Mouse (Mus musculus): ENCODE data around the gene Sspo.

Sspo gene

DNA sequence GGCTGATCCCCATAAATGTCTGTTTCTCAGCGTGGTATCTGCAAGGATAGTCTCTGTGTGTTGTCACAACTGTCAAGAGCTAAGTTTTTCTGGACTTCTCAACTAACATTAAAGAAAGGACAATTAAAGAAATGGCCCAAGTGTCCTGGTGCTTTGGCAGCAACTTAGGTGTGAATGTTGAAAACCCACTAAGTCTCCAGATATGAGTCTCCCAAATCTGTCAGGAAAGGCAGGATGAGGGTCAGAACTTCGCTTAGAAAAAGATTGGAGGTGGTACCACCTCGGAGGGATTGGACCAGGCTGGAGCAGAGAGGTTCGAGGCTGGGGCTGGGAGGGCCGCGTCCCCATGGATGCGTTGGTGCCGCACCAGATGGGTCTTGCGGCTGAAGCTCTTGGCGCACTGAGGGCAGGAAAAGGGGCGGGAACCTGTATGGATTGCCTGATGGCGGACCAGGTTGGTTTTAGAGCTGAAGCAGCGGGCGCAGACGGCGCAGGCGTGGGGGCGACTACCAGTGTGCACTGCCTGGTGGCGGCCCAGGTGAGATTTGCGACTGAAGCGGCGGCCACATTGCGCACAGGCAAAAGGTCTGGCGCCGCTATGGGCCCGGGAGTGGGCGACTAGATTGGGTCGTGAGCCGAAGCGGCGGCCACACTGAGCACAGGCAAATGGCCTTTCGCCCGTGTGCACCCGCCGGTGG, 10.2 kb upstream of the Sspo start:
- no peak for DNase-seq

DNA sequence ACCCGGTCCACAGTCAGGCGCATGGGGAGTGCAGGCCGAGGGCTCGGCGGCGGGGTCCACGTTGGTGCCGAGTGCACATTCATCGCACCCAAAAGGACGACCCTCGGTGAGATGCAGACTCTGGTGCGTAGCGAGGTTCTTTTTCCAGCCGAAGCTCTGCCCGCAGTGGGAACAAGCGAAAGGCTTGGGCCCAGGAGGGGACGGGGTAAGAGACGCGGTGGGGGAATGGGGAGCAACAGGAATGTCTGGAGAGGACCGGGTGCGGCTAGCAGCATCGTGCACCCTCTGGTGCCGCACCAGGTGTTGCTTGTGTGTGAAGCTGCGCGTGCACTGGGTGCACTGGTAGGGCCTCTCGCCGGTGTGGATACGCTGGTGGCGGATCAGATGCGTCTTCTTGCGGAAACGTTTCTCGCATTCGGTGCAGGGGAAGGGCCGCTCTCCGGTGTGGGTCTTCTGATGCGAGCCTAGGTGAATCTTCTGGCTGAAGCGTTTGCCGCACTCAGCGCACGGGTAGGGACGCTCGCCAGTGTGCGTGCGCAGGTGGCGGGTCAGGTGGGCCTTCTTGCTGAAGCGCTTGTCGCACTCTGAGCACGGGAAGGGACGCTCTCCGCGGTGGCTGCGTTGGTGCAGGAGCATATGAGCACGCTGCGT, 9.4 kb upstream of the Sspo start:
- no peak for DNase-seq

DNA sequence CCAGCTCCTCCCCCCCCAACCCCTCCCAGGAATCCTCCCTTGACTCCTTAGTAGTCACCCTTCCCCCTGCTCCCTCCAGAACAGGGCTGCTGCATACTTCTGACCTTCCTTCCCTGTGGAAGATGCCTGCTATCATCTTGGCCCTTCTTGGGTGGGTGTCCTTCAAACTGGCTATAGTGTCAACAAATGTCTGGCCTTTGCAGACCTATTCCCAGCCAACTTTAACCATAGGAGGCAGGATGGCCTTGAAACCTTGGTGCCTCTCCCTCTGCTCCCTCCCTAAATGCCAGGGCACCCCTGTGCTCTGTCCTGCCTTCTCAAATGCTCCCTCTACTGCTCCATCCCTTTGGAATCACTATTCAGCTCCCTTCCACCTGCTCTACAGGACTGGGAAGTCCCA, 8.4 kb upstream of the Sspo start:
- DNase-seq = no peak

- no peak for DNase-seq
Measured at GRCm38 (mm10) chr6:48440306-48441014, 7.6 kb upstream of the Sspo start.

DNA sequence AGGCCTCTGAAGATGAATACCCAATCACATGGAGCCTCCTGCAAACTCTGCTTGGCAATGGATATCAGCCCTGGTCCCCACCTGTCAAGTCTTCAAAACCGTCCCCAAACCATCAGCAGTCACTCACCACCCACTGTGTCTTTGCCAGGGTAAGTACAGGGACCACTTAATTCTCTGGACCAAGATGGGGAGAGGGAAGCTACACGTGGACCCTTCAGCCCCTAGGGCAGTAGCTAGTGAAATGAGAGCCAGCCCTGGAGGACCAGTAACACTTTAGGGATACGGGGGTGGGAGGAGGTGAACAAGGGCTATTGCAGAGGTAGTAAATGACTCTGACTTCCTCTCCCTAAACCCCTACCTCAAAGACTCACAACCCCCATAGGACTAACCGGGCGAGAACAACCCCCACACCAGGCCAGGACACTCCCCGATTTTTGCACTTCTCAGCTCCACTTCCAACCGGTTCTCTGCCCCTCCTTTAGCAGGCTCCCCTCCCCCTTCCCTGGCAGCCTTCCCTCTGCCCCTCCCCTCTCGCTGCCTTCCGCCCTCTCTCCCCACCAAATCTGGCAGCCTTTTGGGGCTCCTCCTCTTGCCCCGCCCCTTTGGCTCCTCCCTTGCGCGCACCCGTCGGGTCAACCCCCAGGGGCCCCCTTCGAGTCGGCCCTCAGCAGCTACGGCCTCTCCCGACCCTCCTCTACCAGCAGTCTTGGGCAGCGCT, 4.3 kb upstream of the Sspo start:
- DNase-seq = peak; percentile 87 to 91

DNA sequence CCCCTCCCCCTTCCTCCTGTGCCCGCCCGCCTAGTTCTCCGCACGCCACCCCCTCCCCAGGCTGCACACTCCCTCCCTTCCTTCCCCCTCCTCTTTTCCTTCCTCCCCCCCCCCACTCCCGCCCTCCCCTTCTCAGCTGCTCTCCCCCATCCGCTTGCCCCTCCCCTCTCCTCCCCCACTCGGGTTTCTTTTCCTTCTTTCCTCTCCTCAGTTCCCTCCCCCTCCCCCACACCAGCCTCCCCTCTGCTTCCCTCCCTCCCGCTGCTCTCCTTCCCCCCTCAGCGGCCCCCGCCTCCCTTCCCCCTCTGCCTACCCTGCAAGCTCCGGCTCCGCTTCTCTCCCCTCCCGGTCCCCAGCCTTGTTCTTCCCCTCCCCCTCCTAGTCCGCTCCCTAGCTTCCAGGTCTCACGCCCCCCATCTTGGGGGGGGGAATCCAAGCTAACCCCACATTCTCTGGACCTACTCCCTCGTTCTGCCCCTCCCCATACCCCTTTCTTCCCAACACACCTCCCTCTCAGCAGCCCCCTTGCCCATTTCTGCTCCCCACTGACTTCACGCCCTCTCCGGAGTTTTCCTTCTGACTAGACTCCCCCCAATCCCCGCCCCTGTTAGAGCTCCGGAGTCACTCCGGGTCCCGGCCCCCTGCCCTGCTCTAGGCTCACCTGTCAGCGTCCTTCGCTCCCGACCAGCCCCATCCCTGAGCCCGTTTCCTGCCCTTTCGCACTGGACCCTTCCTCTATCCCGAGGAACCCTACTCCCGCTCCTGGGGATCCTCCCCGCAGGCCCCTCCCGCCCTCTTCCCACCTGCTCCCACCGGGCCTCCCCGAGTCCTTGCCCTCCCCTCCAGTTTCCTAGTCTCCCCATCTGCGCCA, 3.5 kb upstream of the Sspo start:
- peak; percentile 64 to 69 for DNase-seq

DNA sequence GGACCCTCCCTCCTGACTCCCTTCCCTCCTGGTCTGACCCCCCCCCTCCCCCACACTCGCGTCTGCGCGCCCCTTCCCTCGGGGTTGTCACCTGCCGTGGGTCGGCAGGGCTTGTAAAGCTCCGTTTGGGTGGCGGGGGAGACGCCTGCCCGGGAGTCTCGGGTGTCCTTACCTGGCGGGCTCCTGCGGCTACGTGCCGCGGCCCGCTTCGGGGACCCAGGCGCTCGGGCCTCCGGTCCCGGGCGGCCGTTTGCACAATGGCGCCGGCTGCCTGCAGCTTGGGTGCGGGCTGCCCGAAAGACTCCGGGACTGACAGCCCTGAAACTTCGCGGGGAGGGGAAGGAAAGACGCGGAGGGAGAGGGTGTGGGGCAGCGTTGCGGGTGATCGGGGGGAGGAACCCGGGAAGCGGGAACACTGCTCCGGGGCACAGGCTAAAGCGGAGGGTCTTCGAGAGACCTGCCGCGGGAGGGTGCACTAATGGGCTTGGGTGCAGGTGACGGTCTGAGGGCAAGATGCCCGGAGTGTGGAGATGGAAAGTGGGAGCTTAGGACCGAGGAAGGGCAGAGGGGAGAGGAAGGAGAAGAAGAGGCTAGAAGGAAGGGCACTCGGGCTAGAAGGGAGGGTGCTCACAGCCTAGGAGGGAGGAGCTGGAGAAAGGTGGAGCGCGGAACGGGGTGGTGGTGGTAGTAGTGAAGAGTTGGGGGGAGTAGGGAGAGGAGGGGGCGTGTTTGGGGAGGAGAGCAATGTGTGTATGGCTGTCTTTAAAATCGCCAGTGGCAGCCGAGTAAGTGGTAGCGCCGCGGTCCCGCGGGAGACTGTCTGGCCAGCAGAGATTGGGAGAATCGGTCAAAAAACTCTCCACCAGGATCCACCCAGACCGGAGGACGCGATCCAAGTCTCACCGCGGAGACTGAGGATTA, 2.6 kb upstream of the Sspo start, which contains the start of gene Zfp467:
Zfp467 (minus strand) TSS at position 645 of the 921 bp plus-strand sequence.
- peak; percentile 71 to 73 for DNase-seq

GRCm38 (mm10) chr6:48446256-48446655, 1.8 kb upstream of the Sspo start:
- no peak for DNase-seq

DNA sequence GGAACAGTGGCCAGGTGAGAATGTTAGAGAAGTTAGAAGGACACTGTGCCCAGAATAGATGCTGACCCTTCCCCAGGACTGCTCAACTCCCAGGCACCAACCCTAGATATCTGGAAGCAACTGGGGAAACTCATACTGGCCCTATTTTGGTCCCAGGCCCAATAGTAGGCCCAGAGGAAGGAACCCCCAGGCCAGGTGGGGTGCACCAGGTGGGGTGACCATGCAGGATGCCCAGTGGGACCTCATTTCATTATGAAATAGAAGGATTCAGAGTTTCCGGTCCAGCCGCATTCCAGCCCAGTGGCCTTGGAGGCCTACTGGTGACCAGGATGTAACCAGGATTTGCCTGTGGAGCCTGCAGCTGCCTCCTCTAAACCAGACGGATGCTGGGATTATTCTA, 1.1 kb upstream of the Sspo start:
- no peak for DNase-seq

GRCm38 (mm10) chr6:48448527-48448926, 498 bp downstream of the Sspo start:
- no peak for DNase-seq

DNA sequence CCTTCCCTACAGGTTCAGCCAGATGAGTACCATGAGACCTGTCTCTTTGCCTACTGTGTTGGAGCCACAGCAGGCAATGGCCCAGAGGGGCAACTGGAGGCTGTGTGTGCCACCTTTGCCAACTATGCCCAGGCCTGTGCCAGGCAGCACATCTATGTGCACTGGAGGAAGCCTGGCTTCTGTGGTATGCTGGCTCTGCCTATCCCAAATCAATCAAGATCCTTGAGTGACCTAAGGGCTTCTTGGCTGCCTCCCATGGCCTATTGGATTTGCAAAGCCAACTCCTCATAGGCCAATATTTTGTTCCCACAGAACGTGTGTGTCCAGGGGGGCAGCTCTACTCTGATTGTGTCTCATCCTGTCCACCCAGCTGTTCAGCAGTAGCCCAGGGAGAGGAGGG, 4.1 kb downstream of the Sspo start:
- DNase-seq = no peak

DNA sequence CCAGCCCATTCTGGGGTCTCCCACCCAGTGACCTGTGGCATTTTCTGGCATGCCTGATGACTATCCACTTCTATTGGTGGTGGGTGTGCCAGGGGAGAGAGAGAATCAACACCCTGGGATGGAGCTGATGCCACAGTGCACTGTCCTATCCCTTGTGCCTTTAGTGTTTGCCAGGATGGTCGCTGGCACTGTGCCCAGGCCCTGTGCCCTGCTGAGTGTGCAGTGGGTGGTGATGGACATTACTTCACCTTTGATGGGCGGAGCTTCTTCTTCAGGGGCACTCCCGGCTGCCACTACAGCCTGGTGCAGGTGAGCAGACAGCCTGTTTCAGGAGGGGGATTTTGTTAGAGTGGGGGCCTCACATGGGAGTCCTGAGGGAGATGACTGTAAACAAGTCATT, 4.7 kb downstream of the Sspo start:
- no peak for DNase-seq

DNA sequence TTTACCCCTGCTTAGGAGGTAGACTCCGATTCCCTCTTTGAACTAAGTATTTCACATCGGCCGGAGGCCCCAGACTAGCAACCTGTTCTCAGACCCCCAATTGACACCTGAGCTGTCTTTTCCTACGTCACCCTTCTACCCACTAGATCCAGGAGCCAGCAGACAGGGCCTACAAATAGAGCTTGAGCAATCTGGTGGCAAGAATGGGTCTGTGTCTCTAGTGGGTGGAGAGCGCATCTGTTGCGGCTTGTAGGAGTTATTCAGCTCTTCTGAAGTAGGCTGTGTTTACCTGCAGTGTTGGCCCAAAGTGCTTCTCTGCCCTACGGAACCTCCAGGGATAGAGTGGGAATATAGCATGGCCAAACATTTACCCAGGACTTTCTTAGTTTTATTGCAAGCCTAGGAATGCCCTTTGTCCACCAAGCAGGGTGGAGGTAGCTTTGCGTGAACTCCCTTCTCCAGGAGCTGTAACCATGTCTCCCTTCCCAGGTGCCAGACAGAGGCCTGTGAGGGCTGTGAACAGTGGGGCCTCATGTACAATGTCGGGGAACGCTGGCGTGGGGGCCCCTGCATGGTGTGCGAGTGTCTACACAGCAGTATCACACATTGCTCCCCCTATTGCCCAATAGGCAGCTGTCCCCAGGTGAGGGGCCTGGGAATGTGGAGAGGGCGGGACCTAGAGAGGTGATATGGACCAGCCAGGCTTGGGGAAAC, 17.1 kb downstream of the Sspo start:
- DNase-seq = no peak

DNA sequence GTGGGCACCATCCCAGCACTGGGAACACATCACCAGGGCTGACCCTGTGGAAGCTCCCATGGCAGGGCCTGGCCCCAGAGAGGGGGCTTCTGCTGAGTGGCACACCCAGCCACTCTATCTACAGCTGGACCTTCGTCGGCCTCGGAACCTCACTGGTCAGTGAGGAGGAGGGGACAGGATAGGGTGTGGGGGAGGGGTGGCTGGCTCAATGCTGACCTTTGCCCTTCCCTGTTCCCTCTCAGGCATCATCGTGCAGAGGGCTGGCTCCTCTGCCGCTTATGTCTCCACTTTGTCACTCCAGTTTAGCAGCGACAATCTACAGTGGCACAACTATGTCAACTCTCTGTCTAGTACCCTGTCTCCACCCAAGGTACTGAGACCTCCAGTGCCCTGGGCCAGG, 18.7 kb downstream of the Sspo start:
- no peak for DNase-seq

DNA sequence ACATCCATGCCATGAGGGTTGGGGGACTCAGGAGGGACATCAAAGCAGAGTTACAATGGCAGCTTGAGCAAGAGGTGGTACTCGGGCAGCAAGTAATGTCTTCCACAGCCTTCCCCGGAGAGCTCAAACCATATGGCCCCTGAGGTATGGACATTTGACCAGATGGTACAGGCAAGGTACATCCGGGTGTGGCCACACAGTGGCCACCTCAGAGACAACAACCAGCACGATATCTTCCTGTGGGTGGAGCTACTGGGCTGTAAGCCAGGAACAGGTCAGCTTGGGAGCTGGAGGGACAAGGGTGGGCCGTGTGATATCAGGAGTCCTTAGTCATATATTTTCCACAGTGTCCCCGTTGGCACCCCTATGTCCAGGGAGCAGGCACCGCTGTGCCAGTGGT, 19.5 kb downstream of the Sspo start:
- peak; percentile 24 to 44 for DNase-seq

DNA sequence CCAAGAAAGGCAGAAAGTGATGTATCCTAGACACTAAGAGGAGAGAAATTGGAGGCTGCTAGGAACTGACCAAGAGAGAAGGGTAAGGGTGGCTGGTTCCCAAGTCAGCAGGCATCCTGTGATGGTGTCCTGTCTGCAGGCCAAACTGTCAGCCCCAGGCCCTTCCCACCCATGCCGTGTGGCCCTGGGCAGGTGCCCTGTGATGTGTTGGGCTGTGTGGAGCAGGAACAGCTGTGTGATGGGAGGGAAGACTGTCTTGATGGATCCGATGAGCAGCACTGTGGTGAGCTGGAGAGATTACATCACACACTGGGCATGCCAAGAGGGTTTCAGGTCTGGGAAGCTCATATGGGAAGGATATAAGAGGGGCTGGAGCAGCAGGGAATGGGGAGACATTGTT, 22.7 kb downstream of the Sspo start:
- DNase-seq = no peak

DNA sequence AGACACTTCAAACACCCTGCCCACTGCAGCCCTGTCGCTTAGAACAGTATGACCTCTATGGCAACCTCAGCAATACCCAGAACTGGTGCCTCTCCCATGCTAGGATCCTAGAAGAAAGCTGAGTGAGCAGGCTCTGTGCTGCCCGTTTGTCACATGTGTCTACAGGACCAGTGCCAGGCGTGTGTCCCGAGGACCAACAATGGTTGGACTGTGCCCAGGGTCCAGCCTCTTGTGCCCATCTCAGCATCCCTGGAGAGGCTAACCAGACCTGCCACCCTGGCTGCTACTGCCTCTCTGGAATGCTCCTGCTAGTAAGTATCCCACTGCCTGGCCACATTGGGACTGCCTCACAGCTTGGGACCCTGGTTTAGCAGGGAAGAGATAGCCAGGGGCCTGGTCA, 30.4 kb downstream of the Sspo start:
- DNase-seq = no peak

DNA sequence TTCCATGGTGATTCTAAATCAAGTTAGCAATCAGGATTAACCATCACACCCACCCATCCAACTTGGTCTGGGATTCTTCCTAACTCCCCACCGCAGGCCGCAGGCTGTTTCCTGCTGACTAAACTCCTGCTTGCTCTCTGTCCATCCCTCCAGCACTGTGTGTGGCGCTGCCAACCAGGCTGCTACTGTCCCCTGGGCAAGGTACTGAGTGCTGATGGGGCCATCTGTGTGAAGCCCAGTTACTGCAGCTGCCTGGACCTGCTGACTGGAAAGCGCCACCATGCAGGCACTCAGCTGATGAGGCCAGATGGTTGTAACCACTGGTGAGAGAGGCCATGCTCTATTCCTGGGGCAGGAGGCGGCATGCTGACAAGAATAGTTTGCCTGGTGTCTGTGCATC, 34.5 kb downstream of the Sspo start:
- DNase-seq = no peak

GRCm38 (mm10) chr6:48487747-48488725, 40.0 kb downstream of the Sspo start:
- no peak for DNase-seq

Measured in cerebellum, adult 18-20 months (tissue).